Mouse (Mus musculus) G1E (cell line): ENCODE measurements around the gene Mrpl48. TPM values are rescaled to one million over a fixed set of nuclear protein-coding genes. Genes with fewer than 3 reads are reported as not detected.

Experiments used
- ATAC-seq: 2 replicates; pipeline ENCODE4 v1.8.0; 2016; ENCODE audit warnings: mild to moderate bottlenecking; ENCODE audit not compliant: insufficient number of reproducible peaks, poor library complexity, low FRiP score, severe bottlenecking; ENCODE audit errors: extremely low read depth
- DNase-seq: peaks from one replicate; pipeline ENCODE4 v3.0.0; 2012; ENCODE audit warnings: low spot score
- H3K27me3 ChIP-seq: 2 replicates; pipeline ENCODE4 v1.6.1; 2012; ENCODE audit warnings: mild to moderate bottlenecking, low read length, inconsistent platforms; ENCODE audit not compliant: insufficient read depth
- H3K36me3 ChIP-seq: replicated peaks from 2 replicates; pipeline ENCODE3; 2012; ENCODE audit warnings: mild to moderate bottlenecking, inconsistent platforms
- H3K4me1 ChIP-seq: 2 replicates; pipeline ENCODE4 v1.6.1; 2012; ENCODE audit warnings: low read depth, low read length, inconsistent platforms, mixed read lengths; ENCODE audit not compliant: insufficient read depth
- H3K4me3 ChIP-seq: 2 replicates; pipeline ENCODE4 v1.5.1; 2012; ENCODE audit warnings: low read depth, mild to moderate bottlenecking, inconsistent platforms, low read length, moderate library complexity, mixed read lengths
- H3K9me3 ChIP-seq: replicated peaks from 2 replicates; pipeline ENCODE4 v1.6.1; 2012; ENCODE audit warnings: inconsistent platforms
- CTCF ChIP-seq: IDR thresholded peaks from 2 replicates; pipeline ENCODE4 v1.5.1; 2012; ENCODE audit warnings: low read depth, low read length, inconsistent platforms, mixed read lengths
- GATA1 ChIP-seq: IDR thresholded peaks from 2 replicates; pipeline ENCODE4 v1.6.1; 2012; ENCODE audit warnings: borderline replicate concordance, low read length, inconsistent platforms, mixed read lengths
- GATA2 ChIP-seq: IDR thresholded peaks from 2 replicates; pipeline ENCODE4 v1.6.1; 2012; ENCODE audit warnings: low read depth, low read length, inconsistent platforms, borderline replicate concordance
- POLR2AphosphoS5 ChIP-seq: IDR thresholded peaks from 2 replicates; pipeline ENCODE4 v1.6.1; 2012; ENCODE audit warnings: low read depth, low read length, inconsistent platforms; ENCODE audit not compliant: insufficient replicate concordance
- TAL1 ChIP-seq: conservative IDR thresholded peaks from 2 replicates; pipeline ENCODE4 v1.6.1; 2012; ENCODE audit warnings: low read depth, low read length, inconsistent platforms, mixed read lengths
- polyA plus RNA-seq: library from polyadenylated mRNA; stranded (reverse); fragments of >175 nt; gene quantifications from 2 replicates; pipeline ENCODE4 v1.2.3, GENCODE M21; 2012
- total RNA-seq, 2 experiments: library from RNA; stranded (forward) in 1 of 2; stranded (reverse) in 1 of 2; fragments of 200-1000 nt in 1 of 2; fragments of >200 nt in 1 of 2; fragmentation: Nextera tagmentation in 1 of 2; gene quantifications; 2 replicates each; pipeline ENCODE4 v1.2.3; 2014 to 2017

Gene Mrpl48
- total and polyA plus RNA-seq, 3 experiments, result 1.7 to 46.0 (median 19.4) TPM

DNA sequence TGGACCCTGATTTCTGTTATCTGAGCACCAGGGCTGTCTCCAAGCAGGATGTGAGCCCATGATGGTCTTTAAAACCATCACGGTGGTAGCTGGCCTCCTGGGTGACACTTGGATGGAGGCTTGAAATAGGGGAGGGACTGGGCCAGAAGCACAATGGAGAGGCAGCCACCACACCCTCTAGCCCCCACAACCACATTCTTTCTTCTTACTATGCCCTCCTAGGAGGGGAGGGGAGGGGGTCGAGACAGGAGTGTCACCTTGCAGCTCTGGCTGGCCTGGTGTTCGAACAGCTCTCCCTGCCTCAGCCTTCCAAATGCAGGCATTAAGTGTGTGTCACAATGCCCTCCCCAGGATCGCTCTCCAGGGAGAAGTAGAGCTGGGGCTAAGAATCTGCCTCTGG lies 110.7 kb downstream of the Mrpl48 start:
- TF ChIP-seq POLR2AphosphoS5, result no peak
- TF ChIP-seq CTCF, result no peak
- TF ChIP-seq GATA2, result no peak
- no peak for TF ChIP-seq TAL1
- TF ChIP-seq GATA1, result no peak
- no peak for DNase-seq
- no peaks in the 10 kb centered on the region for H3K27me3 ChIP-seq
- peaks cover 85% of the 10 kb centered on the region for H3K4me1 ChIP-seq
- H3K4me3 ChIP-seq, result peak overlapping the region; percentile 91; the same call in 1 of the 2 replicates
- no peaks in the 10 kb centered on the region for H3K9me3 ChIP-seq
- ATAC-seq, result no peak
- peaks cover 73% of the 10 kb centered on the region for H3K36me3 ChIP-seq

DNA sequence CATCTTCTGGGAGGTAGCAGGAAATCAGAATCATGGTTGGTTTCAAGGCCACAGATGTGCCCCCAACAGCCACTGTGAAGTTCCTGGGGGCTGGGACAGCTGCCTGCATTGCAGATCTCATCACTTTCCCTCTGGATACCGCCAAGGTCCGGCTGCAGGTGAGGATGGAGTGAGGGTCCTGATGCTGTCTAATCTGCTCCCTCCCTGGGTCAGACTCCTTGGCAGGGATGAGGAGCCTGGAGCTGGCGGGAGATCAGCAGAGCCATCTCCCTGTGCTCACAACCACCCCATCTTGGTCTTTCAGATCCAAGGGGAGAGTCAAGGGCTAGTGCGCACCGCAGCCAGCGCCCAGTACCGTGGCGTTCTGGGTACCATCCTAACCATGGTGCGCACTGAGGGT lies 111.3 kb downstream of the Mrpl48 start:
- DNase-seq, result no peak
- Histone ChIP-seq H3K4me1 (peaks cover 85% of the 10 kb centered on the region), H3K9me3 (no peaks in the 10 kb centered on the region), H3K27me3 (no peaks in the 10 kb centered on the region), H3K4me3 (peak overlapping the region; percentile 91), H3K36me3 (peaks cover 73% of the 10 kb centered on the region)
- no peak for TF ChIP-seq TAL1
- no peak for TF ChIP-seq GATA1
- no peak for TF ChIP-seq POLR2AphosphoS5
- no peak for TF ChIP-seq GATA2
- TF ChIP-seq CTCF, result no peak
- no peak for ATAC-seq

DNA sequence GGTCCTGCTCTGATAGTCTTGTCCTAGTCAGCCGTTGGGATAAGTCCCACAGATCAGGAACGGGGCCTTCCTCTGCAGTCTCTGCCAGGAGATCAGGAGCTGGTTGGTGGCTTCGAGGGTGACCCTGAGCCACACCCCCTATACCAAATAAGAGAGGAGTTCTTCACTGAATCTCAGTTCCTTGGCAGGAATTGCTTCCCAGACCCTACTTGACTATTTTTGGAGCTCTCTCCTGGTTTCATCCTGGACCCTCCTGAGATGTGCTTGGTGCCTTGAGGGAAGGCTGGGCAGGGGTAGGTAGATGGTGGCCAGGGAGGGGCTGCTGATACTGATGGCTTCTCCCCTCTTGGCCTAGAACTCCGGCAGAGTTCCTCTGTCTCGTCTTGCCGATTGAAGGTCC lies 111.7 kb downstream of the Mrpl48 start:
- Histone ChIP-seq H3K27me3 (no peaks in the 10 kb centered on the region), H3K9me3 (no peaks in the 10 kb centered on the region), H3K36me3 (peaks cover 73% of the 10 kb centered on the region), H3K4me3 (peak overlapping the region; percentile 91), H3K4me1 (peaks cover 82% of the 10 kb centered on the region)
- DNase-seq (no peak), ATAC-seq (no peak)
- no peak for TF ChIP-seq GATA1

Other genes with a start within 250 kb of the Mrpl48 start
- gene C2cd3, start 236.1 kb downstream of the Mrpl48 start, total RNA-seq (2014; fragmentation: Nextera tagmentation), result 66.0 and 76.2 TPM in 2 replicates
- gene C2cd3, start 236.1 kb downstream of the Mrpl48 start, total RNA-seq (2017), result 26.1 and 27.7 TPM in 2 replicates
- 22.6 and 25.7 TPM in 2 replicates for gene C2cd3, start 236.1 kb downstream of the Mrpl48 start, polyA plus RNA-seq
- 45.2 and 57.8 TPM in 2 replicates for gene Ppme1, start 236.0 kb downstream of the Mrpl48 start, total RNA-seq (2014; fragmentation: Nextera tagmentation)
- 85.7 and 87.0 TPM in 2 replicates for gene Ppme1, start 236.0 kb downstream of the Mrpl48 start, total RNA-seq (2017)
- gene Ppme1, start 236.0 kb downstream of the Mrpl48 start, polyA plus RNA-seq, result 54.4 and 61.1 TPM in 2 replicates
- gene Ucp3, start 135.3 kb downstream of the Mrpl48 start, total RNA-seq (2014; fragmentation: Nextera tagmentation), result not detected in 2 replicates
- gene Ucp3, start 135.3 kb downstream of the Mrpl48 start, total RNA-seq (2017), result 0.33 TPM in 1 of 2 replicates, not detected in the other
- gene Ucp3, start 135.3 kb downstream of the Mrpl48 start, polyA plus RNA-seq, result not detected in 2 replicates
- 688 and 701 TPM in 2 replicates for gene Ucp2, start 115.0 kb downstream of the Mrpl48 start, total RNA-seq (2014; fragmentation: Nextera tagmentation)
- gene Ucp2, start 115.0 kb downstream of the Mrpl48 start, total RNA-seq (2017), result 142 and 164 TPM in 2 replicates
- 838 and 989 TPM in 2 replicates for gene Ucp2, start 115.0 kb downstream of the Mrpl48 start, polyA plus RNA-seq
- gene Dnajb13, start 93.3 kb downstream of the Mrpl48 start, total RNA-seq (2014; fragmentation: Nextera tagmentation), result not detected in 2 replicates
- gene Dnajb13, start 93.3 kb downstream of the Mrpl48 start, total RNA-seq (2017), result 0.16 and 0.35 TPM in 2 replicates
- not detected in 2 replicates for gene Dnajb13, start 93.3 kb downstream of the Mrpl48 start, polyA plus RNA-seq
- 15.4 and 20.0 TPM in 2 replicates for gene Coa4, start 71.2 kb downstream of the Mrpl48 start, total RNA-seq (2014; fragmentation: Nextera tagmentation)
- gene Coa4, start 71.2 kb downstream of the Mrpl48 start, total RNA-seq (2017), result 21.9 and 22.0 TPM in 2 replicates
- 9.1 and 9.6 TPM in 2 replicates for gene Coa4, start 71.2 kb downstream of the Mrpl48 start, polyA plus RNA-seq
- 97.7 and 112 TPM in 2 replicates for gene Rab6a, start 891 bp downstream of the Mrpl48 start, total RNA-seq (2014; fragmentation: Nextera tagmentation)
- 71.9 and 89.2 TPM in 2 replicates for gene Rab6a, start 891 bp downstream of the Mrpl48 start, total RNA-seq (2017)
- 18.8 and 29.6 TPM in 2 replicates for gene Rab6a, start 891 bp downstream of the Mrpl48 start, polyA plus RNA-seq
- gene Plekhb1, start 54.1 kb upstream of the Mrpl48 start, total RNA-seq (2014; fragmentation: Nextera tagmentation), result not detected in 2 replicates
- 0.41 TPM in 1 of 2 replicates, not detected in the other for gene Plekhb1, start 54.1 kb upstream of the Mrpl48 start, total RNA-seq (2017)
- gene Plekhb1, start 54.1 kb upstream of the Mrpl48 start, polyA plus RNA-seq, result not detected in 2 replicates
- 63.6 and 88.2 TPM in 2 replicates for gene Fam168a, start 98.3 kb upstream of the Mrpl48 start, total RNA-seq (2014; fragmentation: Nextera tagmentation)
- gene Fam168a, start 98.3 kb upstream of the Mrpl48 start, total RNA-seq (2017), result 14.8 and 16.3 TPM in 2 replicates
- gene Fam168a, start 98.3 kb upstream of the Mrpl48 start, polyA plus RNA-seq, result 49.3 and 51.9 TPM in 2 replicates